Mouse (Mus musculus) lung, embryonic 15.5 days (tissue): ENCODE measurements around the gene Rpia. TPM values are rescaled to one million over a fixed set of nuclear protein-coding genes. Genes with fewer than 3 reads are reported as not detected.
A peak's percentile ranks its signal among the peaks of the same experiment; 100 is the strongest.

Experiments used
- ATAC-seq: fragments of 200-750 bp; cut with Nextera tagmentation; 2 replicates; pipeline ENCODE4 v1.8.0; 2017; ENCODE audit warnings: moderate number of reproducible peaks, borderline replicate concordance; ENCODE audit not compliant: low FRiP score, low TSS enrichment; ENCODE audit errors: extremely low read depth
- H3K27ac ChIP-seq: fragments of 300-500 bp; sonication (generic); 2 replicates; pipeline ENCODE4 v1.5.1; 2015; ENCODE audit warnings: moderate library complexity, mild to moderate bottlenecking, inconsistent platforms
- H3K27me3 ChIP-seq: fragments of 300-500 bp; sonication (generic); 2 replicates; pipeline ENCODE4 v1.6.1; 2015; ENCODE audit warnings: inconsistent platforms
- H3K36me3 ChIP-seq: fragments of 300-500 bp; sonication (generic); 2 replicates; pipeline ENCODE4 v1.6.1; 2015; ENCODE audit warnings: inconsistent platforms
- H3K4me1 ChIP-seq: fragments of 300-500 bp; sonication (generic); 2 replicates; pipeline ENCODE4 v1.6.1; 2015; ENCODE audit warnings: inconsistent platforms
- H3K4me2 ChIP-seq: fragments of 300-500 bp; sonication (generic); 2 replicates; pipeline ENCODE4 v1.6.1; 2015; ENCODE audit warnings: inconsistent platforms, mild to moderate bottlenecking, moderate library complexity
- H3K4me3 ChIP-seq: fragments of 300-500 bp; sonication (generic); 2 replicates; pipeline ENCODE4 v1.5.1; 2015; ENCODE audit warnings: mild to moderate bottlenecking, inconsistent platforms
- H3K9ac ChIP-seq: fragments of 300-500 bp; sonication (generic); 2 replicates; pipeline ENCODE4 v1.6.1; 2015; ENCODE audit warnings: inconsistent platforms
- H3K9me3 ChIP-seq: fragments of 300-500 bp; sonication (generic); 2 replicates; pipeline ENCODE4 v1.6.1; 2016; ENCODE audit warnings: inconsistent platforms
- WGBS: fragments of 180-500 bp; shearing (Covaris S2); methylation state at CpG from one replicate; pipeline ENCODE4 v1.1.7; 2015; 5-methylcytosine and 5-hydroxymethylcytosine counted together
- polyA plus RNA-seq: library from polyadenylated mRNA; unstranded; fragments of >200 nt; fragmentation: Nextera tagmentation; extraction: Ambion mirVana; gene quantifications from 2 replicates; pipeline ENCODE4 v1.2.1, GENCODE M21; 2015

Rpia gene
- polyA plus RNA-seq, 1 experiment from 2014 or later = 2.5 TPM

- H3K27ac ChIP-seq = no peak overlapping the region
- 52% methylated on average over 2 of the region's 2 CpGs for WGBS
Observed at GRCm38 (mm10) chr6:70821566-70821965, 29.5 kb upstream of the Rpia start.

GRCm38 (mm10) chr6:70815471-70815870, 23.4 kb upstream of the Rpia start:
- WGBS = 78% methylated on average over 8 of the region's 8 CpGs

More at GRCm38 (mm10) chr6:70821566-70821965, 29.5 kb upstream of the Rpia start:
- Histone ChIP-seq H3K9me3 (no peaks in the 10 kb centered on the region), H3K4me1 (peaks cover 4% of the 10 kb centered on the region), H3K4me3 (no peak overlapping the region), H3K4me2 (no peak overlapping the region), H3K36me3 (no peaks in the 10 kb centered on the region), H3K27me3 (no peaks in the 10 kb centered on the region), H3K9ac (no peak overlapping the region)
- ATAC-seq = no peak

GRCm38 (mm10) chr6:70814629-70814950, 22.6 kb upstream of the Rpia start:
- Histone ChIP-seq H3K4me3 (no peak overlapping the region), H3K4me1 (peaks cover 7% of the 10 kb centered on the region), H3K27me3 (no peaks in the 10 kb centered on the region), H3K9me3 (no peaks in the 10 kb centered on the region), H3K4me2 (no peak overlapping the region), H3K9ac (no peak overlapping the region), H3K27ac (no peak overlapping the region), H3K36me3 (no peaks in the 10 kb centered on the region)
- 76% methylated on average over 4 of the region's 4 CpGs for WGBS
- ATAC-seq = no peak

More at GRCm38 (mm10) chr6:70815471-70815870, 23.4 kb upstream of the Rpia start:
- no peak overlapping the region for H3K27ac ChIP-seq
- peaks cover 7% of the 10 kb centered on the region for H3K4me1 ChIP-seq
- H3K4me2 ChIP-seq = no peak overlapping the region
- H3K4me3 ChIP-seq = no peak overlapping the region
- no peaks in the 10 kb centered on the region for H3K27me3 ChIP-seq
- no peak overlapping the region for H3K9ac ChIP-seq
- no peaks in the 10 kb centered on the region for H3K36me3 ChIP-seq
- no peak for ATAC-seq
- no peaks in the 10 kb centered on the region for H3K9me3 ChIP-seq

- WGBS = 63% methylated on average over 18 of the region's 18 CpGs
- no peak for ATAC-seq
- H3K27ac ChIP-seq = no peak overlapping the region
Observed at GRCm38 (mm10) chr6:70813921-70814628, 22.0 kb upstream of the Rpia start.

GRCm38 (mm10) chr6:70812526-70812895, 20.5 kb upstream of the Rpia start:
- Histone ChIP-seq H3K9ac (no peak overlapping the region), H3K4me3 (no peak overlapping the region), H3K36me3 (no peaks in the 10 kb centered on the region), H3K4me2 (no peak overlapping the region), H3K9me3 (no peaks in the 10 kb centered on the region), H3K27ac (peak overlapping the region; percentile 42), H3K4me1 (peaks cover 7% of the 10 kb centered on the region), H3K27me3 (no peaks in the 10 kb centered on the region)
- 19% methylated on average over 4 of the region's 4 CpGs for WGBS
- peak; percentile 28; the same call in 1 of the 2 replicates for ATAC-seq

More at GRCm38 (mm10) chr6:70813921-70814628, 22.0 kb upstream of the Rpia start:
- Histone ChIP-seq H3K27me3 (no peaks in the 10 kb centered on the region), H3K36me3 (no peaks in the 10 kb centered on the region), H3K9ac (no peak overlapping the region), H3K9me3 (no peaks in the 10 kb centered on the region), H3K4me2 (no peak overlapping the region), H3K4me3 (no peak overlapping the region), H3K4me1 (peaks cover 7% of the 10 kb centered on the region)

GRCm38 (mm10) chr6:70811557-70812525, 19.8 kb upstream of the Rpia start:
- WGBS = 10% methylated on average over 6 of the region's 6 CpGs
- peaks cover 7% of the 10 kb centered on the region for H3K4me1 ChIP-seq
- ATAC-seq = 0 out of 2 replicates have a peak, but pooled peaks have one; percentile 29
- no peaks in the 10 kb centered on the region for H3K9me3 ChIP-seq
- no peak overlapping the region for H3K4me3 ChIP-seq
- peak overlapping the region; percentile 42; the same call in 1 of the 2 replicates for H3K27ac ChIP-seq
- no peaks in the 10 kb centered on the region for H3K36me3 ChIP-seq
- no peak overlapping the region for H3K9ac ChIP-seq
- no peaks in the 10 kb centered on the region for H3K27me3 ChIP-seq
- no peak overlapping the region for H3K4me2 ChIP-seq

- H3K4me3 ChIP-seq = no peak overlapping the region
- WGBS = 88% methylated on average over 1 of the region's 1 CpGs
- no peak overlapping the region for H3K4me2 ChIP-seq
- H3K27me3 ChIP-seq = no peaks in the 10 kb centered on the region
- no peak overlapping the region for H3K9ac ChIP-seq
- no peaks in the 10 kb centered on the region for H3K9me3 ChIP-seq
- H3K27ac ChIP-seq = no peak overlapping the region
- no peak for ATAC-seq
- H3K4me1 ChIP-seq = peaks cover 11% of the 10 kb centered on the region
- H3K36me3 ChIP-seq = no peaks in the 10 kb centered on the region
Observed at GRCm38 (mm10) chr6:70810524-70810923, 18.5 kb upstream of the Rpia start.

GRCm38 (mm10) chr6:70806514-70806912, 14.5 kb upstream of the Rpia start:
- WGBS = 62% methylated on average over 1 of the region's 1 CpGs
- ATAC-seq = no peak
- H3K9me3 ChIP-seq = no peaks in the 10 kb centered on the region

GRCm38 (mm10) chr6:70805820-70806513, 13.9 kb upstream of the Rpia start:
- Histone ChIP-seq H3K27ac (no peak overlapping the region), H3K9me3 (no peaks in the 10 kb centered on the region), H3K9ac (no peak overlapping the region), H3K4me2 (peak overlapping the region; percentile 44), H3K27me3 (no peaks in the 10 kb centered on the region), H3K4me3 (no peak overlapping the region), H3K36me3 (no peaks in the 10 kb centered on the region), H3K4me1 (peaks cover 4% of the 10 kb centered on the region; the same call in 1 of the 2 replicates)
- 20% methylated on average over 13 of the region's 13 CpGs for WGBS
- peak; percentile 56 for ATAC-seq

More at GRCm38 (mm10) chr6:70806514-70806912, 14.5 kb upstream of the Rpia start:
- H3K4me3 ChIP-seq = no peak overlapping the region
- H3K27ac ChIP-seq = no peak overlapping the region
- no peak overlapping the region for H3K9ac ChIP-seq
- peaks cover 4% of the 10 kb centered on the region; the same call in 1 of the 2 replicates for H3K4me1 ChIP-seq
- no peaks in the 10 kb centered on the region for H3K27me3 ChIP-seq
- no peaks in the 10 kb centered on the region for H3K36me3 ChIP-seq
- no peak overlapping the region for H3K4me2 ChIP-seq

GRCm38 (mm10) chr6:70805267-70805666, 13.2 kb upstream of the Rpia start:
- no peaks in the 10 kb centered on the region for H3K36me3 ChIP-seq
- ATAC-seq = peak; percentile 39; the same call in 1 of the 2 replicates
- no peaks in the 10 kb centered on the region for H3K27me3 ChIP-seq
- H3K27ac ChIP-seq = no peak overlapping the region
- H3K4me2 ChIP-seq = peak overlapping the region; percentile 44
- no peak overlapping the region for H3K4me3 ChIP-seq
- WGBS = 13% methylated on average over 7 of the region's 7 CpGs
- peaks cover 4% of the 10 kb centered on the region; the same call in 1 of the 2 replicates for H3K4me1 ChIP-seq
- no peaks in the 10 kb centered on the region for H3K9me3 ChIP-seq
- H3K9ac ChIP-seq = no peak overlapping the region

- no peak overlapping the region for H3K27ac ChIP-seq
- no peak overlapping the region for H3K4me3 ChIP-seq
- WGBS = 28% methylated on average over 3 of the region's 3 CpGs
- H3K36me3 ChIP-seq = no peaks in the 10 kb centered on the region
- H3K4me1 ChIP-seq = peaks cover 4% of the 10 kb centered on the region; the same call in 1 of the 2 replicates
- H3K4me2 ChIP-seq = no peak overlapping the region; the same call in 1 of the 2 replicates
- H3K27me3 ChIP-seq = no peaks in the 10 kb centered on the region
- ATAC-seq = no peak; the same call in 1 of the 2 replicates
- no peaks in the 10 kb centered on the region for H3K9me3 ChIP-seq
- no peak overlapping the region for H3K9ac ChIP-seq
Observed at GRCm38 (mm10) chr6:70804632-70805031, 12.6 kb upstream of the Rpia start.
